Mouse (Mus musculus): ENCODE data around the gene Thsd4.

The Thsd4 gene

GRCm38 (mm10) chr9:60160194-60160593, 361.7 kb downstream of the Thsd4 start:
- in situ Hi-C loops (cut with MboI, MseI): no loop called here

GRCm38 (mm10) chr9:60152990-60153389, 368.9 kb downstream of the Thsd4 start:
- in situ Hi-C loops (cut with MboI, MseI): no loop called here

GRCm38 (mm10) chr9:60151897-60152627, 369.8 kb downstream of the Thsd4 start:
- in situ Hi-C loops (cut with MboI, MseI): no loop called here

- in situ Hi-C loops (cut with MboI, MseI): no loop called here
Observed at GRCm38 (mm10) chr9:60150511-60150910, 371.3 kb downstream of the Thsd4 start.

- in situ Hi-C loops (cut with MboI, MseI): no loop called here
Observed at GRCm38 (mm10) chr9:60148988-60149387, 372.9 kb downstream of the Thsd4 start.

GRCm38 (mm10) chr9:60147401-60147800, 374.4 kb downstream of the Thsd4 start:
- in situ Hi-C loops (cut with MboI, MseI): no loop called here

GRCm38 (mm10) chr9:60143816-60144215, 378.0 kb downstream of the Thsd4 start:
- in situ Hi-C loops (cut with MboI, MseI): no loop called here

GRCm38 (mm10) chr9:60141081-60141514, 380.7 kb downstream of the Thsd4 start:
- in situ Hi-C loops (cut with MboI, MseI): no loop called here

GRCm38 (mm10) chr9:60140411-60140810, 381.4 kb downstream of the Thsd4 start:
- in situ Hi-C loops (cut with MboI, MseI): no loop called here

GRCm38 (mm10) chr9:60139446-60139845, 382.4 kb downstream of the Thsd4 start:
- in situ Hi-C loops (cut with MboI, MseI): no loop called here

GRCm38 (mm10) chr9:60129235-60129991, 392.4 kb downstream of the Thsd4 start:
- in situ Hi-C loops (cut with MboI, MseI): no loop called here

GRCm38 (mm10) chr9:60126961-60127360, 394.9 kb downstream of the Thsd4 start:
- in situ Hi-C loops (cut with MboI, MseI): no loop called here

- in situ Hi-C loops (cut with MboI, MseI): no loop called here
Observed at GRCm38 (mm10) chr9:60124102-60124501, 397.7 kb downstream of the Thsd4 start.

- in situ Hi-C loops (cut with MboI, MseI): no loop called here
Observed at GRCm38 (mm10) chr9:60123066-60123465, 398.8 kb downstream of the Thsd4 start.

GRCm38 (mm10) chr9:60119846-60120245, 402.0 kb downstream of the Thsd4 start:
- in situ Hi-C loops (cut with MboI, MseI): no loop called here

- in situ Hi-C loops (cut with MboI, MseI): no loop called here
Observed at GRCm38 (mm10) chr9:60117831-60118230, 404.0 kb downstream of the Thsd4 start.

- in situ Hi-C loops (cut with MboI, MseI): no loop called here
Observed at GRCm38 (mm10) chr9:60115711-60116247, 406.1 kb downstream of the Thsd4 start.

- in situ Hi-C loops (cut with MboI, MseI): no loop called here
Observed at GRCm38 (mm10) chr9:60115306-60115705, 406.5 kb downstream of the Thsd4 start.

- in situ Hi-C loops (cut with MboI, MseI): no loop called here
Observed at GRCm38 (mm10) chr9:60110200-60110599, 411.6 kb downstream of the Thsd4 start.

- in situ Hi-C loops (cut with MboI, MseI): no loop called here
Observed at GRCm38 (mm10) chr9:60106683-60107082, 415.2 kb downstream of the Thsd4 start.

GRCm38 (mm10) chr9:60106106-60106505, 415.7 kb downstream of the Thsd4 start:
- in situ Hi-C loops (cut with MboI, MseI): no loop called here

GRCm38 (mm10) chr9:60094211-60094610, 427.6 kb downstream of the Thsd4 start:
- in situ Hi-C loops (cut with MboI, MseI): no loop called here

GRCm38 (mm10) chr9:60092428-60092827, 429.4 kb downstream of the Thsd4 start:
- in situ Hi-C loops (cut with MboI, MseI): no loop called here

All from T-helper 17 cell (primary cell).